Mouse (Mus musculus) right cerebral cortex, postnatal 10 days (tissue): ENCODE measurements at regions not wholly inside any gene's neighbourhood (a gene's known extent, or its start where the extent isn't known, plus 50 kb on each side); places are given as distances from the start of the nearest gene placed in this dataset.

Experiments used
- DNase-seq, 2 experiments: peaks; one replicate each; pipeline ENCODE4 v3.0.0; 2021; ENCODE audit warnings: low spot score in 2 of 2

DNA sequence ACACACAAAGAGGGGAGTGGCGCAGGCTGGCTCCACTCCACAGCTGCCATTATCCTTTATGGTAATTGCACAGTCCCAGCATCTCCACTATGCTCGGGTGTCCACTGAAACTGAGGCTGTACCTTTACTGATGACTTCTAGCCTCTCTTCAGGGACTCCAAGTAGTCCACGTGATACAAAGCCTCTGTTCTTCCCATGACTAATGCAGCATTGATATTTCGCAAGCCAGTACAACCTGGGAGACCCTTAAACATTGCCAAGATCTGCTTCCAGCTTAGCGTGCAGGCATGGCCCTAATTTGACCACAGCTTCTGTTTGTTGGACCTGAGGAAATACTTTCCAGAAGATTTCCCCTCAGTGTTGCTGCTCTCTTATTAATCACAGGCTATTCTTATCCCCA, 215.8 kb downstream of the Galc start:
- no peak for DNase-seq

DNA sequence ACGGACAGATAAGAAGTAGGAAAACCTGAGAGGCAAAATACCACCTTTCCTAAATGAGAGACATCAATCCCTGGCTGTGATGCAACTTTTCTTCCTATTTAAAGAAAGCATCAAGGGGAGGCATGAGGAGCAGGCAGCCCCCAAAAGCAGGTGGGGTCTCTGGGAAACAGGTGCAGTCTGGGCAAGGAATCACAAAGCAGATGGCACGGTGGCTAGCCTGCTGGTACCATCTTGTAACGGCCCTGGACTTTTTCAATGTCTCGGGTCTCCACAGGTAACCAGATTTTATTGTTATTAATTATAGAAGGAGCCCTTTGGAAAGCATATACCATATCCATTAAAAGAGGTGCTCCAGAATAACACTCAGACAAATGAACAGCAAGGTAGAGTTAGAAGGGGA, 219.6 kb downstream of the Galc start:
- DNase-seq = no peak

DNA sequence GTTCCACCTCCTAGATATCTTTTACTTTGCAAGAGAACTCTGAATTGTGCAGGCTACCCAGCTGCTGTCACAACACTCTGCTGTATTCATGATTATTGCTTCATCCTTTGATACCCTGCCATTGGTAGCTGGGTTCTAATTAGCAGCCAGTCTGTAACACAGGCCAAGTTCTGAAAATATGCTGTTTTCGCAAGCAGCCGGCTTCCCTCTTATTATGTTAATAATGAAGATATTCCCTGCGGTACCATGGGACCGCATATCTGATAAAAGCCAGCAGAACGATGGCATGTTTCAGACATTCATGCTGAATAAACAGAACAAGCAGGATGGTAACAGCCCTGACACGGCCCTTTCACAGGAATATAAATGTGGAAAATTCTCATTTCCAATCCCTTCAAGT, 235.6 kb downstream of the Galc start:
- DNase-seq = peak in 1 of 2 experiments; percentile 46

DNA sequence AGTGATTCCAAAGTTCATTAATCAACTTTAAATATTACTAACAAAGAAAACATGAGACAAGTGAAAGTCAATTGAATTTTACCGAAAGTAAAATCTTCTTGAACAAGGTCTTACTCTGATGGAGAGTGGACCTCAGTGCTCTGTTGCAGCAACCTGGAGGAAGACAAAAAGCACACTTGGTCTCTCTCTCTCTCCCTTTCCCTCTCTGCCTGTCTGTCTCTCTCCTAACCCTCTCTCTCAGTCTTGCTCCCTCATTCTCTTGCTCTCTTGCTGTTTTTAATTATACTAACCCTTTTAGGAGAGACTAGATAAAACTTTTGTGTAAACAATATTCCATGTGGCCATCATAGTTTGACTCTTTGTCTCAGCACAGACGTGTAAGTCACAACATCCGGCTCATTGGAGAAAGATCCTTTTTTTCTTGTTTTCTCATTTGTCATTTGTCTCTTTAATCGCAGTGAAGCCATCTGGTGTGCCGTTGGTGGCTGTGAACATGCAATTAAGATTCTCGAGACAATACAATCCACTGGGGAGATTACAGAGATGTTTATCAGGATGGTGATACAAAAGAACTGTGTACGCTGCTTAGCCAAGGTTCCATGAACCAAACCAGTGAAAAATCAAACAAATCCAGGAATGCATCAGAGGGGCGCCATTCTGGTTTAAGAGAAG, 244.5 kb downstream of the Galc start:
- DNase-seq = no peak

DNA sequence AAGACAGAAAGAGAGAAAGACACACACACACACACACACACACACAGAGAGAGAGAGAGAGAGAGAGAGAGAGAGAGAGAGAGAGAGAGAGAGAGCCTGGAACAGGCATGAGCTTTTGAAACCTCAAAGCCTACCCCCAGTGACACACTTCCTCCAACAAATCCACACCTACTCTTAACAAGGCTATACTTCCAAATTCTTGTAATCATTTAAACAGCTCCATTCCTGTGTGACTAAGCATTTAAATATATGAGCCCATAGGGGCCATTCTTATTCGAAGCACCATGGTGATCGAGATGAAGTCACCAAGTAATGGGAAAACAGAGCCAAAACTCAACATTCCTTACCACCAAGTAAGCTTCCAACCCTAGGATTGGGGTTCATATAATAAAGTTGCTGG, 250.1 kb downstream of the Galc start:
- DNase-seq = no peak

DNA sequence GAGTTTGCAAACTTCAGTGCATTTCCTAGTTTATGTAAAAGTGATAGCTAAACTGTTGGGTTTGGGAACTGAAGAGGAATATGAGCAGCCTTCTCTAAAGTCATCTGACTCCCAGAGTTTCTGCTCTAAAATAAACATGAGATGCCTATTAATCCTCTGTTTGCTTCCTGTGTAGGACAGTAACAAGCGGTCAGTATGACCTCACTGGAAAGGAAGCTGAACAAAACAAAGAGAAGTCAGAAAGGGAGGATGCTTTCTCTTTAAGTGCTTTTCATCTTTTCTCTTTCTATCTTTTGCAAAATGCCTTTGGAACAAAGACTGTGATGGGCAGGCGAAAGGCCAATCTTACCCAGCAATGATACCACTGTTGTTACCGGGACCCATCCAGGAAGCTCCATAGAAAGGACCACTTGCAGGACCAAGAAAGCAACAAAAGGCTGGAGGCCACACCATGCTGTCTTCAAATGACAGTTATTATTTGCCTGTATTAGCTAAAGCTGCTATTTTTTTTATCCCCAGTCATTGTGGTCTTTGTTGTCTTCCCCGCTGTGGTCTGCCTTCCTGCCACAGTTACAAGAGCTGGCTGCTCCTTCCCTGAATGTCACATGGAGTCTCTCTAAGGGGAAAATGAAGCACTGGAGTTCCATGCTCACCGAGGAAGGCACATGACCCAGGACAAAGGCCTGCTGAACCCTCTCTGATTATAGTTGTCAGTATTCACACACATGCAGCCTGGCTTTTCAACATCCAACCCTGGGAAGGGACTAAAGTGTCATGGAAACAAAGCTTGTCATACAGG, 253.4 kb downstream of the Galc start:
- DNase-seq = no peak

DNA sequence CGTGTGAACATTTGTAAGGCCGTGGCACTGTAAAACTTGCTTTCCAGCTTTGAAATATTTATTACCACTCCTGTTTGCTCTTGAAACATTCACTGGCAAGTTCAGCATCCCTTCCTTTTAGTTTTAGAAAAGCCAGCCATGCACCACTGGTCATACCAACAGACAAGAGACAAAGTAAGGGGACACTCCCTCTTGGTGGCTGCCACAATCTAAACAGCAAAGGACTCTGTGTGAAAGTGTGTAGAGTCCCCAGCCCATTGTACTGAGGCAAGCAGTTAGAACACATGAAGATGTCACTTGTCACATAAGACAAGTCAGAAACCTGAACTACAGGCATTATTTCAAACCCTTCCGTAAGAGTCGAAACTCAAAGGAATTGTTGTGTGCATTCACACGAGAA, 257.0 kb downstream of the Galc start:
- DNase-seq = no peak

DNA sequence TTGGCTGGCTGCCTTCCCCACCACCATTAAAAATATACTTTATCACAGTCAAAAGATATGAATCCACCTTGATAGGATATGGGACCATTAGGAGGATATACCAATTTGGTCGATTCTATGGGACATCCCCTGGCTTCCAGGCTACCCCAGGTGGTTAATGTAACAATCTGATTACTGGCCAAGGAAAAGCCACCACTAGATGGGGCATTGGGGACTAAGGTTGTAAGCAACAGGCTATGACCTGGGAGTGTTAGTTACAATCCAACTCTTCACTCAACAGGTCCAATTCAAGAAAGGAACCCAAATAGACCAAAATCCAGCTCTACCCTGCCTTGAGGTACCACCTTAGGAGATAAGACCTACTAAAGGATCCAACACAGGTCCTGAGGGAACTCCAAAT, 264.4 kb downstream of the Galc start:
- no peak for DNase-seq

DNA sequence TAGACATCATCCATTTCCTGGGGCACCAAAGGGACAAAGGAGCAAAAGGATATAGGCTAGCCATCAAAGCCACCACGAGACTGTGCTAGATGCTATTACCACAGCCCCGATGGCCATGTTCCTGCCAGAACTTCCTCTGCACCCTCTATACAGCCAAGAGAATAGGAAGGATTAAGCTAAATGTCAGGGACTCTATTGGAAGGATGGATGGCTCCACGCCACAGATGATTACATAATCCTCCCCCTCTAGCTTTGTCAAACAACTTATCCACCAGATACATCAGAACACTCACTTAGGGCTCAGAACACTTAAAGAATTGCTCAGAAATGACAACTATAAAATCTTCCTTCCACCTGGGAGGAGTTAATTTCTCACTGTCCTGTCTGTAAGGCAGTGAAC, 265.3 kb downstream of the Galc start:
- DNase-seq = no peak

DNA sequence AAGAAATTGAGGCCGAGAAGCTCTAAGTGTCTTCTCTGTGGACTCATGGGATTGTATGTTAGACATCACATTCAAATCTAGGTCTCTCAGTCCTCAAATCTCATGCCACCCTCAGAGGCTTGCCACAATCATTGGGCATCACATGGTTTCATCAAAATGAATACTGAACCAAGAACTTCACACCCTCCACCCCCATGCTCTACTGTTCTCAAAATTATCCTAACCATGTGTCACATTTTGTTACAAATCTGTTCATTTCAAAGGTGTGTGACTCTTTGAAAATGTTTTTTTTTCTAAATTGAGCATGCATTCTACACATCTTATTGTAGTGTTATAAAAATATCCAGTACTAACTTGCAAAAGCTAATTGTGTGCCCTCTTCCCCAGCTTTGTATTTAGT, 275.9 kb downstream of the Galc start:
- peak; percentile 25 to 27 for DNase-seq

DNA sequence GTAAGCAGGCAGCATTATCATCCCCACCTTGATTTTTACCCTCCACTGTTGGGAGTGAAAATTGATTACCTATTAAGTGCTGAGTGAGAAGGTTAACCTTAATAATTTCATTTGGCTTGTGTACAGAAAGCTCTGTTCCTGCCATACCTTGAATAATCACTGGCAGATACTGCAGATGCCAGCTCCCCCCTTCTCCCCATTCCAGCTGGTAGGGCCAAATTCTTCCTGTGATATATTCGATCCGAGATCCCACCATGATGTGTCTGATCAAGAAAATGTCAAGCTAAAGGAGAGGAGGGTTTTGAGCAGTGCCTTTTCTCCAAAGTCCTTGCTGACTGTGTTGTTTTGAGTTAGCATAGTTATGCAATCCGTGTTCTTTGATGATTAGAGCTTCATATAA, 280.6 kb downstream of the Galc start:
- DNase-seq = no peak

DNA sequence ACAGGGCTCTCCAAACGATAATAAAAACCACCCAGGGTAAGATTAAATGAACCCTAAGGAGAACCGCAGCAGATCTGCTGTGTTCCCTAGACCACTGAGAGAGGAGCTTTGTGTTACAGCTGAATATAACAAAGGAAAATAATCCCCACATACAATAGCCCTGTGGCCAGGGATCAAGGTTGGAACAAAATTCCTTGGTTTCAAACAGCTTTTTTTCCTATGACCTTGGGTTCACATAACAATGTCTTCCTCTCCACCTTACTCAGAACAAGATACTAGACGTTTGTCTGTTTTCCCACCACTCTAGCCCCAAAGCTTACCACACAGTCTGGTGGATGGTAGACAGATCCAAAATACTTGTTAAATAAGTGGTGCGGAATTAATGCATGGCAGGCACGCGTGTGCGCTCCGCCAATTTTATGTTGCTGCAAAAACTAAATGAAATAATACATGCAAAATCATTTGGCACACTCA, 281.0 kb downstream of the Galc start:
- DNase-seq = no peak

DNA sequence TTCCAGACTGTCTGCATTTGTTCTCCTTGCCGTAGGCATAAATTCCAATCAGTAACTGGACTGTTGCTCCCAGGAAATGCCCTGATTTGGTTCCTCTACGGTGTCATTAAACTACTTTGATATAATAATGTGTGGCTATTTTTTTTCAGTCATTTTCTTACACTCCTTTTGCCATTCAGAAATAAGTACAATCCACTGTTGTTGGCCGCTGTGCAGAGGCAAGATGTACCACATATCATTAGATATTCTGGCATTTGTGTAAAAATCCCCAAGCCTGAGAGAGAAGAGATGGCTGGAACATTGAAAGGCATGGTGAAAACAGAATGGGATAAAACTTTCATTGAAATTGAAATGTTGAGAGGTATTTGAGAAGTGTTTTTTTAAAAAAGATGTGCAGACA, 281.6 kb downstream of the Galc start:
- no peak for DNase-seq

DNA sequence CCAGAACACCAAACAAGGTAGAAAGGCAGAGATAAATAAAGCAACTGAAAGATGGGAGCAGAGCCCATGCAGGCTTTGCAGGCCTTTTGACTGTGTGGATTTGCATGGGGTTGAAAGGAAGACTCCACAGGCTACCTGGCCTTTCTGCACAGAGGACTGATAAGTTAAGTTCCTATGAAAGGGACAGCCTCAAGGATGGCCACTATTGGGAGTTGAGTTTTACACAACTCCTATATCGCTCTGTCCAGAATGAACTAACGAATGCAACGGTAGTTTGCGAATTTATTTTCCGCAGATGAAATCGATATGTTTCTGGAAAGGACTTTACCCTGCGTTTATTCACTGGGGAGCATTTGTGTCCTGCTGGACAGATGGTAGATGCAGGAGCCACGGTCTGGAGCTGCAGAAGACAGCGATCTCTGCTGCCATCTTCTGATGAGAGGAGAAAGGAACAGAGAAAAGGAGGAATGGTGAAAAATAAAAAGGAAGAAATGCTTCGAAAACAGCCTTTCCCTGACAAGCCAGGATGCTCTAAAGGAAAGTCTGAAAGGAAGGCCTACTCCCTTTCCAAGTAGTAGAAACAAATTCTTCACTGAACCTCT, 285.2 kb downstream of the Galc start:
- DNase-seq = peak; percentile 64 to 65

DNA sequence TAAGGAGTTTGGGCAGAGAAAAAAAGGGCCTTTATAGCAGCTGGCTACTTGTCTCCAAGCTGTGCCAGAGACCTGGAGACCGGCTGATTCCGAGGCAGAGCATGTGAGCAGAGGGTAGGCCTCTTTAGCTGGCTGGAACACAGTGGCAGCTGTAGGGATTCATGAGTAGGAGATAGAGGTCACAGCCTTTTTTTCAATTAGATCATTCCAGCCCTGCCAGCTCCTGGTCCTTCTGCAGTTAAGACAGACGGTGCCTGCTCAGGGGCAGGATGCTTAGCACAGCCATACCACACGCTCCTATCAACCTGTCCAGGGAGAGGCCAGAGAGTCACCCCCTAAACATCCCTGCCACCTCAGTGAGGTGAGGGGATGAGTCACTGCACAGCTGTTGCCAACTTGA, 302.1 kb downstream of the Galc start:
- DNase-seq = no peak

DNA sequence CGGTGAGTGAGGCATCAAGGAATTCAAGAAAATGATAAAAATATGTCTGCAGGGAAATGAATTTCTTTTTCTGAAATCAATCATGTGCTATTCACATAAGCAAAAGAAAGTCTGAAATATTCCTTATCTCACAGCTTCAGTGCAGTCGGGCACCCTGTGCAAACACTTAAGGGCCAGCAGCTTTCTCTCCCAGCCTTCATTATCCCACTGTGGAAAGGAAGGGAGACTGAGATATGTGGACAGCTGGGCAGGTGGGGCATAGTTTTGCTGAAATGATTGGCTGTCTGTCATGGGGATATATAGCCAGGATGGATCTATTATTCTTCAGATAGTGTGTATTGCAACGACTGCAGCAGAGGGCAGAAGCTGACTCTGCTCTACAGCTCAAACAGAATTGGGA, 305.9 kb downstream of the Galc start:
- no peak for DNase-seq

DNA sequence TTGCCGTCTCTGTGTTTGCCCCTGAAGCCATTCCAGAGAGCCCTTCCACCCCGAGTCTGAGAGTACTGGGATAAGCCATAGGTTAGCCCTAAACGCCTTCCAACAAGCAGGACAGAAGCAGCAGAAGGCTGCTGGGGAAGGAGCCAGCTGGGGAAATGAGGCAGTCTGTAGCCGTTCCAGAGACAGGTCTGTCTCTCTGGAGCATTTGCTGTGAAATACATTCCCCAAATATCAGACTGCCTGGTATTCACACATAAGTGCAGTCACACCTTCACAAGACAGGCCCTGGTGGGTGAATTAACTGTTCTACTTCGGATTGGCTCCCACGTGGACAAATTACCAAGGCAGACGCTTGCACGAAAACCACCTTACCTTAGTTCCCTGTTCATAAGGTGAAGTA, 307.1 kb downstream of the Galc start:
- DNase-seq = peak; percentile 31 to 35

DNA sequence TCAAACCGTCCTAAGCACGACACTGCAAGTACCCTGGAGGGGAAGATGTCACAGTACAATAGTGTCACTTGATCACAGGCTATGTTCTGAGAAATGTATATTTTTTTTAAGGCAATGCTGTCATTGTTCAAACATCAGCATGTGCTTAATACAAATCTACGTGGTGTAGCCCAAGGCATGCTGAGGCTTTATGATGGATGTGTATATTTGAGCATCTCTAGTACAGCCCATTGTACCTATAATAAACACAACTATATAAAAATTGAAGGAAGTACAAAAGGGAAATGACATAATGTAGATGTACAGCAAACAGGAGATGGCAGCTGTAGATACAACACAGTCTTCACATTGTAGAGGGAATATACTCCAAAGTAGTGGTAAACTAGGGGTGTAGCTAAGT, 309.2 kb downstream of the Galc start:
- no peak for DNase-seq

DNA sequence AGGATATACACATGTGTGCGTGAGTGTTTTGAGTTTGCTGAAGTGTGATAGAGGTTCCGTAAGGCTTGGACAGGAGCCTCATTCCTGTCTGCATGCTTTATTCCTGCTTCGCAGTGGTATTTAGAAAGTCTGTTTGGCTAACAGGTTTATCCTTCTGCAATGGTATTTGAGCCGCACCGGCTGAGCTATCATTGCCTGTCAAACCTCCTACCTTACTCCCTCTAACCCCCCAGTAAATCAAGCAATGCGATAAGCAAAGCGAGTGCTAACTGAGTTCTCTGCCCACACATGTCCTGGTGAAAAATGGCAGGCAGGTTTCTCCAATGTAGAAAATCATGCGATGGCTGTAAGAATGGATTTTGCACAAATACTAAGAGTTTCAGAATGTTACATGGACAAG, 311.8 kb downstream of the Galc start:
- DNase-seq = no peak

DNA sequence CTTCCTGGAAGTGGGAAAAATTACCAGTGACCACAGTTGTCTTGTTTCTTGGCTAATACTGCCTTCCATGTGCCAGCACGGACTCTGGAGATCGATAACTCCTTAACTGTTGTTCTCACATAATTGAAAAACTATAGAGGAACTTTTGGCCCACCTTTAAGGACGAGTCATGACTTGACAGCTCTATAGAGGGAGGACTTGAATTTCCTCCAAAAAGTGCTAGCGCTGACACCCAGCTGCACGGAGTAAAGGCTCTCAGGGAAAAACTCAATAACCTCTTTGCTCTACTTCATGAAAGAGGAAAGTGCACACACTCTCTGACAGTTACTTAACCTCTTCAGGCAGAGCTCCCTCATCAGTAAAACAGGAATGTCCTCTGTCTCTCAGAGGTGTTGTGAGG, 320.9 kb downstream of the Galc start:
- no peak for DNase-seq

DNA sequence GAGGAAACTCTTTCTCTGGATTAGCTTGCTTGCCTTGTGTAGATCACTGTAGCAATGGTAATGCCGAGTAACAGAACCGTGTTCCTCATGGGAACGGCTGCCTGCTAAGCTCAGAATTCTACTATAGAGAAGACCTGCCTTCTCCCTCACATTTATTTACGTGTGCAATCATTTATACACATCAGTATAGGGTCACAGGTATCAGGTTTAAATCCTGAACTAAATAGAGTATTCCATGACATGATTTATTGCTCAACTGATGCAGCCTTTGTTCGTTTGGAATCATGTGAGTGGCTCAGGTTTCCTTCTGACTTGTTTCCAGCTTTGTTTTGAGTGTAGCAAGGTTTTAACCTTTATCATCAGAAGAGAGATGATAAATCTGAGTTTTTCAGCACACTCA, 329.4 kb downstream of the Galc start:
- DNase-seq = no peak

DNA sequence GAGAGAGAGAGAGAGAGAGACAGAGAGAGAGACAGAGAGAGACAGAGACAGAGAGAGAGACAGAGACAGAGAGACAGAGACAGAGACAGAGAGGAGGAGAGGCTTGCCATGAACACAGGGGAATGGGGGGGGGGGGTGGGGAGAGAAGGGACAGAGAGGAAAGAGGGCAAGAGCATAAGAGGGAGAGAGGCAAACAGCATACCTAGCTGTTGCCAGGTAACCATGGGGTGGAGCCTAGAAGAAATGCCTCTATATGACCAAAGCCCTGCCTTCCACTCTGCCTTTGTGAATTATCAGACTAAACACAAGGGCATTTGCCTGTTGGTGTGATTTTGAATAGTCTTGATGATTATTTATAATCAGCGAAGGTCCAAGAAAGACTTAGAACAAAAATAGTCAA, 332.2 kb downstream of the Galc start:
- DNase-seq = no peak
